Mouse (Mus musculus) liver, postnatal 0 days (tissue): ENCODE measurements around the gene 4930407I10Rik. TPM values are rescaled to one million over a fixed set of nuclear protein-coding genes. Genes with fewer than 3 reads are reported as not detected.

ENCODE experiments used
- ATAC-seq: fragments of 200-750 bp; cut with Nextera tagmentation; 2 replicates; pipeline ENCODE4 v1.8.0; 2017; ENCODE audit warnings: mild to moderate bottlenecking, moderate library complexity
- DNase-seq: peaks from one replicate; pipeline ENCODE4 v3.0.0-alpha.2; 2016
- H3K27ac ChIP-seq: fragments of 300-500 bp; sonication (generic); 2 replicates; pipeline ENCODE4 v1.5.1; 2014; ENCODE audit warnings: antibody characterized with exemption, moderate library complexity, mild to moderate bottlenecking, low read depth
- H3K27me3 ChIP-seq: fragments of 300-500 bp; sonication (generic); 2 replicates; pipeline ENCODE4 v1.6.1; 2014; ENCODE audit warnings: low read length, control low read depth, mixed read lengths; ENCODE audit not compliant: insufficient read depth
- H3K36me3 ChIP-seq: fragments of 300-500 bp; sonication (generic); replicated peaks from 2 replicates; pipeline ENCODE4 v1.6.1; 2014; ENCODE audit warnings: mild to moderate bottlenecking, control low read depth, low read length, moderate library complexity, mixed read lengths; ENCODE audit not compliant: insufficient read depth
- H3K4me1 ChIP-seq: fragments of 300-500 bp; sonication (generic); 2 replicates; pipeline ENCODE4 v1.6.1; 2014; ENCODE audit warnings: antibody characterized with exemption, mild to moderate bottlenecking, control low read depth; ENCODE audit not compliant: insufficient read depth
- H3K4me2 ChIP-seq: fragments of 300-500 bp; sonication (generic); 2 replicates; pipeline ENCODE4 v1.6.1; 2014; ENCODE audit warnings: low read depth, mild to moderate bottlenecking, low read length, moderate library complexity, mixed read lengths
- H3K4me3 ChIP-seq: fragments of 300-500 bp; sonication (generic); 2 replicates; pipeline ENCODE4 v1.5.1; 2014; ENCODE audit warnings: low read depth, low read length
- H3K9ac ChIP-seq: fragments of 300-500 bp; sonication (generic); replicated peaks from 2 replicates; pipeline ENCODE4 v1.6.1; 2014; ENCODE audit warnings: mild to moderate bottlenecking, moderate library complexity
- H3K9me3 ChIP-seq: fragments of 300-500 bp; sonication (generic); 2 replicates; pipeline ENCODE4 v1.6.1; 2016; ENCODE audit warnings: mild to moderate bottlenecking, control low read depth, low read length, mixed read lengths
- CTCF ChIP-seq: sonication (generic); IDR thresholded peaks from 2 replicates; pipeline ENCODE4 v1.5.1; 2016; ENCODE audit warnings: antibody characterized with exemption, low read depth
- EP300 ChIP-seq: IDR thresholded peaks from 2 replicates; pipeline ENCODE4 v1.6.1; 2016; ENCODE audit warnings: antibody characterized with exemption, low read depth, mild to moderate bottlenecking
- WGBS: fragments of 180-500 bp; shearing (Covaris S2); extraction: QIAGEN DNeasy Blood & Tissue Kit; methylation state at CpG from one replicate; pipeline ENCODE4 v1.1.7; 2014; ENCODE audit not compliant: insufficient replicate concordance; 5-methylcytosine and 5-hydroxymethylcytosine counted together
- polyA plus RNA-seq: library from polyadenylated mRNA; unstranded; fragments of >200 nt; fragmentation: Nextera tagmentation; extraction: Ambion mirVana; gene quantifications from 2 replicates; pipeline ENCODE4 v1.2.1, GENCODE M21; 2015

Gene 4930407I10Rik
- polyA plus RNA-seq, 1 experiment from 2014 or later: not detected

GRCm38 (mm10) chr15:82073490-82073889 lies 14.5 kb downstream of the 4930407I10Rik start:
- ATAC-seq: no peak

GRCm38 (mm10) chr15:82079883-82080282 lies 20.9 kb downstream of the 4930407I10Rik start:
- Histone ChIP-seq H3K9me3 (no peaks in the 10 kb centered on the region), H3K27me3 (0 out of 2 replicates have a peak, but pooled peaks cover 2% of the 10 kb centered on the region), H3K9ac (no peak overlapping the region), H3K27ac (no peak overlapping the region), H3K4me3 (no peak overlapping the region), H3K4me1 (no peaks in the 10 kb centered on the region), H3K4me2 (no peak overlapping the region), H3K36me3 (no peaks in the 10 kb centered on the region)
- WGBS: 49% methylated on average over 10 of the region's 10 CpGs
- ATAC-seq (no peak), DNase-seq (no peak)
- TF ChIP-seq CTCF: no peak
- no peak for TF ChIP-seq EP300

More at GRCm38 (mm10) chr15:82073490-82073889, 14.5 kb downstream of the 4930407I10Rik start:
- no peak overlapping the region for H3K4me2 ChIP-seq
- H3K27ac ChIP-seq: no peak overlapping the region
- WGBS: 62% methylated on average over 7 of the region's 7 CpGs
- H3K9me3 ChIP-seq: no peaks in the 10 kb centered on the region
- no peaks in the 10 kb centered on the region for H3K36me3 ChIP-seq
- no peak for DNase-seq
- TF ChIP-seq EP300: no peak
- TF ChIP-seq CTCF: no peak
- no peak overlapping the region for H3K9ac ChIP-seq
- no peak overlapping the region for H3K4me3 ChIP-seq
- no peaks in the 10 kb centered on the region for H3K4me1 ChIP-seq
- H3K27me3 ChIP-seq: peaks cover 30% of the 10 kb centered on the region

GRCm38 (mm10) chr15:82081161-82081560 lies 22.2 kb downstream of the 4930407I10Rik start:
- H3K9ac ChIP-seq: no peak overlapping the region
- H3K27me3 ChIP-seq: 0 out of 2 replicates have a peak, but pooled peaks cover 2% of the 10 kb centered on the region
- TF ChIP-seq CTCF: peak; percentile 65
- no peak for TF ChIP-seq EP300
- H3K27ac ChIP-seq: no peak overlapping the region
- DNase-seq: peak; percentile 44
- no peak overlapping the region for H3K4me3 ChIP-seq
- no peaks in the 10 kb centered on the region for H3K9me3 ChIP-seq
- 27% methylated on average over 7 of the region's 7 CpGs for WGBS
- no peak overlapping the region for H3K4me2 ChIP-seq
- H3K4me1 ChIP-seq: no peaks in the 10 kb centered on the region
- H3K36me3 ChIP-seq: no peaks in the 10 kb centered on the region
- ATAC-seq: no peak

- H3K9me3 ChIP-seq: no peaks in the 10 kb centered on the region
- H3K36me3 ChIP-seq: no peaks in the 10 kb centered on the region
- H3K4me3 ChIP-seq: no peak overlapping the region
- no peak overlapping the region for H3K9ac ChIP-seq
- H3K27ac ChIP-seq: no peak overlapping the region
- no peak for TF ChIP-seq CTCF
- no peak for TF ChIP-seq EP300
- WGBS: 76% methylated on average over 9 of the region's 9 CpGs
- peaks cover 9% of the 10 kb centered on the region; the same call in 1 of the 2 replicates for H3K27me3 ChIP-seq
- no peak for ATAC-seq
- no peak overlapping the region for H3K4me2 ChIP-seq
- DNase-seq: no peak
- H3K4me1 ChIP-seq: no peaks in the 10 kb centered on the region
These were observed 26.7 kb downstream of the 4930407I10Rik start for GRCm38 (mm10) chr15:82085606-82086005.

- Histone ChIP-seq H3K4me2 (no peak overlapping the region), H3K27me3 (peaks cover 9% of the 10 kb centered on the region; the same call in 1 of the 2 replicates), H3K4me1 (no peaks in the 10 kb centered on the region), H3K27ac (no peak overlapping the region), H3K36me3 (no peaks in the 10 kb centered on the region), H3K4me3 (no peak overlapping the region), H3K9ac (no peak overlapping the region), H3K9me3 (no peaks in the 10 kb centered on the region)
- DNase-seq (no peak), ATAC-seq (no peak)
- WGBS: 70% methylated on average over 12 of the region's 12 CpGs
- TF ChIP-seq EP300 (no peak), CTCF (no peak)
These were observed 27.2 kb downstream of the 4930407I10Rik start for GRCm38 (mm10) chr15:82086131-82086530.

GRCm38 (mm10) chr15:82087266-82087665 lies 28.3 kb downstream of the 4930407I10Rik start:
- 12% methylated on average over 7 of the region's 10 CpGs for WGBS
- Histone ChIP-seq H3K9ac (no peak overlapping the region), H3K36me3 (no peaks in the 10 kb centered on the region), H3K4me1 (no peaks in the 10 kb centered on the region), H3K4me2 (no peak overlapping the region), H3K27me3 (peaks cover 9% of the 10 kb centered on the region; the same call in 1 of the 2 replicates), H3K27ac (no peak overlapping the region), H3K9me3 (no peaks in the 10 kb centered on the region), H3K4me3 (no peak overlapping the region)
- ATAC-seq (no peak), DNase-seq (no peak)
- TF ChIP-seq EP300 (no peak), CTCF (no peak)
